Mouse (Mus musculus) myocyte (in vitro differentiated cells): Measurements from ENCODE around the gene 2210408I21Rik.

Experiments
- CEBPB ChIP-seq: IDR thresholded peaks from 2 replicates; pipeline ENCODE4 v1.6.1; 2011; ENCODE audit warnings: mild to moderate bottlenecking, moderate library complexity; ENCODE audit not compliant: poor library complexity, insufficient read depth, severe bottlenecking
- POLR2AphosphoS2 ChIP-seq: IDR thresholded peaks from one replicate; pipeline ENCODE4 v1.6.1; 2011; ENCODE audit warnings: low read depth, control low read depth; ENCODE audit not compliant: insufficient read length

DNA sequence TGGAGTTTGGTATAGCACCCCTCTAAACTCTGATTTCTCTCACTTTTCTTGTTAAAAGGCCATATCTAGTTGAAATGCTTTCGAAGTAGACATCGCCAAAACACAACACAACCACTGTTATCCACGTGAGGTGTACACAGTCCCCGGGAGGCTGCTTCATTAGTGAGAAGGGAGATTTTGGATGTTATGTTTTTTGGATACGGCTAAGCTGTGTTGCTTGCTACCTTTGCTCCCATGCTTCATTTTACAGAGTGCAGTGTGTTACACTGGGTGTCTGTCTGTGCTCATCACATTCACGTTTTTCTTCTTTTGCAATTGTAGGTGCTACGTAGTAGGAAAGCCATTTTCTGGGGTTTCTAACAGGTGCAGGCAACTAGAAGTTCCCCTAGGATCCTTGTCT lies 262.3 kb downstream of the 2210408I21Rik start:
- TF ChIP-seq CEBPB (no peak), POLR2AphosphoS2 (no peak)
